ENCODE assay signal across 8 mouse cellular contexts in genomic region chr1:163725106-163725759, GRCm38 (mm10). TPM values are rescaled to one million over a fixed set of nuclear protein-coding genes. Genes with fewer than 3 reads are reported as not detected.
A peak's percentile ranks its signal among the peaks of the same experiment; 100 is the strongest.
DNase-seq lines count a peak whose midpoint lies in the region; ATAC-seq lines count a peak whose summit lies in the region.

Gene Mettl11b (minus strand): TSS chr1:163725232.

- 42% methylated on average over 9 of the region's 9 CpGs for WGBS in embryonic facial prominence, embryonic 11.5 days

- no peaks in the 10 kb centered on the region for H3K27me3 ChIP-seq in embryonic facial prominence, embryonic 11.5 days (ENCODE audit: control insufficient read depth, insufficient read depth, low read length)

- DNase-seq in cerebellum, postnatal 10 days = peak; percentile 14 to 15
- no peak for DNase-seq in cerebellum, adult 9-11 months
- DNase-seq in embryonic facial prominence, embryonic 11.5 days (ENCODE audit: low spot score) = peak; percentile 19
- DNase-seq in heart, adult 8-10 months (ENCODE audit: low spot score) = peak; percentile 25
- peak; percentile 6 to 45 for DNase-seq in left cerebral cortex, postnatal 25 days (ENCODE audit: low spot score in 2 of 2)
- no peak for DNase-seq in testis, postnatal 10 days (ENCODE audit: low spot score)
- no peak for DNase-seq in urinary bladder, postnatal 25 days (ENCODE audit: low spot score)

- H3K4me3 ChIP-seq in embryonic facial prominence, embryonic 11.5 days (ENCODE audit: low read depth, low read length) = no peak within 1 kb of the TSS

- no peak within 1 kb of the TSS for H3K9ac ChIP-seq in embryonic facial prominence, embryonic 11.5 days (replicated peaks; ENCODE audit: low read length)

- H3K9me3 ChIP-seq in embryonic facial prominence, embryonic 11.5 days (replicated peaks; ENCODE audit: control insufficient read depth, low read length) = no peaks in the 10 kb centered on the region

- intact Hi-C loops in left cerebral cortex, postnatal 25 days (cut with DNase I) = no loop called here

- no peaks in the 10 kb centered on the region for H3K4me1 ChIP-seq in embryonic facial prominence, embryonic 11.5 days (ENCODE audit: control insufficient read depth, insufficient read depth, low read length)

- no peak within 1 kb of the TSS for H3K27ac ChIP-seq in embryonic facial prominence, embryonic 11.5 days (replicated peaks; ENCODE audit: low read depth, low read length)

- peak; percentile 72 for ATAC-seq in embryonic facial prominence, embryonic 11.5 days (replicated peaks; ENCODE audit: insufficient number of reproducible peaks, low FRiP score, low TSS enrichment, low read depth)
- ATAC-seq in granulocyte monocyte progenitor cell, adult 5-6 weeks (replicated peaks; ENCODE audit: poor library complexity, severe bottlenecking) = no peak

- H3K36me3 ChIP-seq in embryonic facial prominence, embryonic 11.5 days (replicated peaks; ENCODE audit: control insufficient read depth, insufficient read depth, low read depth, low read length) = no peaks in the 10 kb centered on the region

- H3K4me2 ChIP-seq in embryonic facial prominence, embryonic 11.5 days (ENCODE audit: low read depth, low read length) = no peak within 1 kb of the TSS; the same call in 1 of the 2 replicates

RNA-seq across cellular contexts. Expression of gene Mettl11b, which starts in this region (rescaled TPM):
- polyA plus RNA-seq in embryonic facial prominence, embryonic 11.5 days (2014; fragmentation: Nextera tagmentation; extraction: Ambion mirVana) = 0.95 and 1.2 TPM in 2 replicates
- 1 to 10 TPM; 4.0 to 8.9 (median 6.1) TPM for total RNA-seq in heart, adult 8-10 months (2022)
- 1 to 10 TPM; 3.4 to 3.9 TPM for total RNA-seq in left cerebral cortex, postnatal 25 days (2021)
- total RNA-seq in granulocyte monocyte progenitor cell, adult 5-6 weeks (2014; fragmentation: Nextera tagmentation) = not detected in 2 replicates
- not detected in 2 replicates for total RNA-seq in granulocyte monocyte progenitor cell, adult 5-6 weeks (2017)

Comparison
In these comparisons a context has a peak if more than half of its experiments do, and no peak if none do; other contexts are left out.
1. RNA of gene Mettl11b (total RNA-seq): 4.0 to 8.9 TPM in heart, adult 8-10 months and 3.4 to 3.9 TPM in left cerebral cortex, postnatal 25 days; not detected in granulocyte monocyte progenitor cell, adult 5-6 weeks; every median in the first group is over 4 times any median in the second.
2. DNase-seq: peak in cerebellum, postnatal 10 days (2 of 2), embryonic facial prominence, embryonic 11.5 days (single experiment), heart, adult 8-10 months (single experiment) and left cerebral cortex, postnatal 25 days (2 of 2); none in cerebellum, adult 9-11 months (single experiment), testis, postnatal 10 days (single experiment) and urinary bladder, postnatal 25 days (single experiment).